In the genomic region with DNA sequence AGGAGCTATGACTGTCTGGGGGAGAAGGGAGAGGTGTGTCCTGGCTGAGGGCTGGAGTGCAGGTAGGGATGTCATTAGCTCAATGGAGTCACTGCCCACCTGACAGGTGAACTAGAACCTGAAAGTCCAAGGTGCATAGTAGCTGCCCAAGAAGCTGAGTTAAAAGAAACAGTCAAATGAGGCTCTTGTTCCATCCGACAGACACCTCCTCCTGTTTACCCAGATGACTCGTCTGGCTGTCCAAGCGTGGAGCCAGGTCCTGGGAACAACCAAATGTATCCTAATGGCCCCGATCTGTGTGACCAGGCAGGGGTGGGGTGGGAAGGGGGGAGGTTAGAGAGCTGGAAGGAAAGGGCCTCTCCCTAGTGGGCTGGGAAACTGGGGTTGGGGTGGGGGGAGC, we compare ENCODE assay signal across 18 mouse cellular contexts. TPM values are rescaled to one million over a fixed set of nuclear protein-coding genes. Genes with fewer than 3 reads are reported as not detected.
DNase-seq lines count a peak whose midpoint lies in the region; ATAC-seq and TF ChIP-seq lines count a peak whose summit lies in the region.
"Had no signal": no experiment of that assay in that cellular context is flagged by ENCODE, and none has a peak within 500 bp of the region (broad histone marks: within the 10 kb centered on the region; RNA-seq: fewer than 3 reads in every experiment).

No protein-coding gene starts in this region.

- TF ChIP-seq POLR2A in kidney, adult 2 months (IDR thresholded peaks at IDR 0.05; ENCODE audit: low read depth, low read length), result no peak

- H3K36me3 ChIP-seq in midbrain, embryonic 10.5 days, result peaks cover 44% of the 10 kb centered on the region
- peaks cover 11% of the 10 kb centered on the region; the same call in 1 of the 2 replicates for H3K36me3 ChIP-seq in midbrain, embryonic 16.5 days (ENCODE audit: control insufficient read depth, insufficient read depth, low read length)
- H3K36me3 ChIP-seq in hindbrain, embryonic 14.5 days (replicated peaks; ENCODE audit: control insufficient read depth, insufficient read depth), result peaks cover 14% of the 10 kb centered on the region; the same call in 1 of the 2 replicates
- H3K36me3 ChIP-seq in kidney, adult 2 months (ENCODE audit: control insufficient read depth, insufficient read depth, low read length), result no peaks in the 10 kb centered on the region
- H3K36me3 ChIP-seq: G1E had no signal

- H3K27me3 ChIP-seq in midbrain, embryonic 10.5 days (ENCODE audit: low read depth, poor library complexity, severe bottlenecking), result 0 out of 2 replicates have a peak, but pooled peaks cover 6% of the 10 kb centered on the region
- H3K27me3 ChIP-seq in midbrain, embryonic 16.5 days (ENCODE audit: control insufficient read depth, insufficient read depth, low read depth, low read length), result no peaks in the 10 kb centered on the region
- H3K27me3 ChIP-seq in hindbrain, embryonic 14.5 days (ENCODE audit: control insufficient read depth, insufficient read depth, low read length), result no peaks in the 10 kb centered on the region
- H3K27me3 ChIP-seq in kidney, adult 2 months (replicated peaks; ENCODE audit: control insufficient read depth, insufficient read depth, low read length), result no peaks in the 10 kb centered on the region

- no peaks in the 10 kb centered on the region for H3K9me3 ChIP-seq in midbrain, embryonic 10.5 days (replicated peaks)
- H3K9me3 ChIP-seq in midbrain, embryonic 16.5 days (replicated peaks; ENCODE audit: control insufficient read depth, low read length, poor library complexity, severe bottlenecking), result no peaks in the 10 kb centered on the region
- no peaks in the 10 kb centered on the region for H3K9me3 ChIP-seq in hindbrain, embryonic 14.5 days (ENCODE audit: control insufficient read depth, low read length)
- H3K9me3 ChIP-seq: G1E had no signal

- WGBS in midbrain, embryonic 10.5 days, result 41% methylated on average over 4 of the region's 4 CpGs
- 36% methylated on average over 4 of the region's 4 CpGs for WGBS in midbrain, embryonic 16.5 days
- 25% methylated on average over 4 of the region's 4 CpGs for WGBS in hindbrain, embryonic 14.5 days
- 44% methylated on average over 4 of the region's 4 CpGs for WGBS in kidney, adult 2 months

- TF ChIP-seq CTCF in kidney, adult 2 months (conservative IDR thresholded peaks at IDR 0.05; ENCODE audit: insufficient read depth, insufficient read length, low read depth, low read length), result no peak

- peaks cover 91% of the 10 kb centered on the region for H3K4me1 ChIP-seq in midbrain, embryonic 10.5 days
- peaks cover 54% of the 10 kb centered on the region for H3K4me1 ChIP-seq in midbrain, embryonic 16.5 days (ENCODE audit: control insufficient read depth, insufficient read depth, low read length)
- H3K4me1 ChIP-seq in hindbrain, embryonic 14.5 days (replicated peaks; ENCODE audit: control insufficient read depth, insufficient read depth, low read length), result peaks cover 60% of the 10 kb centered on the region
- peaks cover 2% of the 10 kb centered on the region; the same call in 1 of the 2 replicates for H3K4me1 ChIP-seq in kidney, adult 2 months (ENCODE audit: control insufficient read depth, insufficient read depth, low read length)

- no peak overlapping the region for H3K9ac ChIP-seq in midbrain, embryonic 16.5 days (ENCODE audit: low read depth, low read length)
- no peak overlapping the region for H3K9ac ChIP-seq in hindbrain, embryonic 14.5 days
- H3K9ac ChIP-seq: lung, embryonic 14.5 days had no signal

- H3K4me2 ChIP-seq in midbrain, embryonic 16.5 days (ENCODE audit: low read length), result no peak overlapping the region
- H3K4me2 ChIP-seq in hindbrain, embryonic 14.5 days (replicated peaks), result no peak overlapping the region
- H3K4me2 ChIP-seq: liver, embryonic 11.5 days; lung, embryonic 14.5 days had no signal

- DNase-seq in midbrain, embryonic 10.5 days (ENCODE audit: low spot score), result no peak
- no peak for DNase-seq in hindbrain, embryonic 14.5 days (ENCODE audit: low spot score)
- DNase-seq in kidney, adult 2 months, result peak; percentile 80
- DNase-seq in kidney, postnatal 25 days, result peak; percentile 30 to 80
- no peak for DNase-seq in frontal cortex, adult 2 months (ENCODE audit: extremely low spot score in 1 of 2, low spot score in 1 of 2)
- DNase-seq in ovary, adult 18-20 months (ENCODE audit: low spot score), result no peak
- DNase-seq: adrenal gland, postnatal 10 days; cerebellum, adult 8-10 months; layer of hippocampus, adult 9-11 months; lung, embryonic 14.5 days; thymus, postnatal 14 days had no signal

- H3K27ac ChIP-seq in midbrain, embryonic 10.5 days (replicated peaks), result peak overlapping the region; percentile 67
- no peak overlapping the region for H3K27ac ChIP-seq in midbrain, embryonic 16.5 days (ENCODE audit: low read length)
- peak overlapping the region; percentile 16; the same call in 1 of the 2 replicates for H3K27ac ChIP-seq in hindbrain, embryonic 14.5 days
- no peak overlapping the region for H3K27ac ChIP-seq in kidney, adult 2 months (ENCODE audit: insufficient read depth, low read depth, low read length)
- H3K27ac ChIP-seq: macrophage; stomach, postnatal 0 days had no signal

- no peak for ATAC-seq in midbrain, embryonic 16.5 days
- ATAC-seq in hindbrain, embryonic 14.5 days (ENCODE audit: low FRiP score), result no peak
- ATAC-seq: forebrain, embryonic 14.5 days had no signal

- H3K4me3 ChIP-seq in midbrain, embryonic 10.5 days, result no peak overlapping the region
- no peak overlapping the region for H3K4me3 ChIP-seq in midbrain, embryonic 16.5 days (ENCODE audit: low read depth, low read length)
- H3K4me3 ChIP-seq in hindbrain, embryonic 14.5 days (replicated peaks; ENCODE audit: low read length), result no peak overlapping the region
- no peak overlapping the region for H3K4me3 ChIP-seq in kidney, adult 2 months (ENCODE audit: insufficient read depth, low read depth, low read length)

RNA-seq across cellular contexts. Expression of gene Cacna1g, which starts 28.7 kb away (rescaled TPM):
- polyA plus RNA-seq in midbrain, embryonic 10.5 days (2016; fragmentation: Nextera tagmentation; extraction: Ambion mirVana), result 8.1 and 9.1 TPM in 2 replicates
- polyA plus RNA-seq in midbrain, embryonic 16.5 days (2015; fragmentation: Nextera tagmentation; extraction: Ambion mirVana), result 18.4 and 21.2 TPM in 2 replicates
- polyA plus RNA-seq in hindbrain, embryonic 14.5 days (2014; fragmentation: Nextera tagmentation; extraction: Ambion mirVana), result 18.6 and 22.8 TPM in 2 replicates
- polyA plus RNA-seq in kidney, adult 2 months (2012; rRNA removed), result 7.6 and 10.2 TPM in 2 replicates
- polyA plus RNA-seq in frontal cortex, adult 2 months (2012; rRNA removed), result 188 and 191 TPM in 2 replicates
- polyA plus RNA-seq: G1E, macrophage had no signal

RNA-seq across cellular contexts. Expression of gene Spata20, which starts 40.7 kb away (rescaled TPM):
- 0.12 TPM in 1 of 2 replicates, not detected in the other for polyA plus RNA-seq in midbrain, embryonic 10.5 days (2016; fragmentation: Nextera tagmentation; extraction: Ambion mirVana)
- 0.43 and 0.66 TPM in 2 replicates for polyA plus RNA-seq in midbrain, embryonic 16.5 days (2015; fragmentation: Nextera tagmentation; extraction: Ambion mirVana)
- polyA plus RNA-seq in hindbrain, embryonic 14.5 days (2014; fragmentation: Nextera tagmentation; extraction: Ambion mirVana), result 0.33 and 1.3 TPM in 2 replicates
- polyA plus RNA-seq in kidney, adult 2 months (2012; rRNA removed), result 1.1 TPM in 2 replicates
- 0.24 and 0.34 TPM in 2 replicates for polyA plus RNA-seq in frontal cortex, adult 2 months (2012; rRNA removed)
- polyA plus RNA-seq: G1E; heart, embryonic 14.5 days; liver, embryonic 11.5 days; macrophage had no signal

RNA-seq across cellular contexts. Expression of gene Abcc3, which starts 52.5 kb away (rescaled TPM):
- 0.37 and 0.42 TPM in 2 replicates for polyA plus RNA-seq in midbrain, embryonic 10.5 days (2016; fragmentation: Nextera tagmentation; extraction: Ambion mirVana)
- 0.57 and 0.92 TPM in 2 replicates for polyA plus RNA-seq in midbrain, embryonic 16.5 days (2015; fragmentation: Nextera tagmentation; extraction: Ambion mirVana)
- polyA plus RNA-seq in hindbrain, embryonic 14.5 days (2014; fragmentation: Nextera tagmentation; extraction: Ambion mirVana), result 0.85 and 1.1 TPM in 2 replicates
- polyA plus RNA-seq in kidney, adult 2 months (2012; rRNA removed), result 43.8 and 51.7 TPM in 2 replicates
- polyA plus RNA-seq in frontal cortex, adult 2 months (2012; rRNA removed), result 1.9 and 2.5 TPM in 2 replicates
- polyA plus RNA-seq: G1E had no signal

RNA-seq across cellular contexts. Expression of gene Epn3, which starts 54.5 kb away (rescaled TPM):
- polyA plus RNA-seq in midbrain, embryonic 10.5 days (2016; fragmentation: Nextera tagmentation; extraction: Ambion mirVana), result 0.57 and 0.80 TPM in 2 replicates
- polyA plus RNA-seq in midbrain, embryonic 16.5 days (2015; fragmentation: Nextera tagmentation; extraction: Ambion mirVana), result 0.43 and 0.57 TPM in 2 replicates
- polyA plus RNA-seq in hindbrain, embryonic 14.5 days (2014; fragmentation: Nextera tagmentation; extraction: Ambion mirVana), result 1.6 and 2.0 TPM in 2 replicates
- 35.6 and 36.4 TPM in 2 replicates for polyA plus RNA-seq in kidney, adult 2 months (2012; rRNA removed)
- 0.60 and 1.2 TPM in 2 replicates for polyA plus RNA-seq in frontal cortex, adult 2 months (2012; rRNA removed)
- polyA plus RNA-seq: G1E, macrophage had no signal

Comparison
In these comparisons a context has a peak if more than half of its experiments do, and no peak if none do; other contexts are left out.
1. H3K27ac ChIP-seq: peak in midbrain, embryonic 10.5 days (single experiment) and hindbrain, embryonic 14.5 days (single experiment); none in midbrain, embryonic 16.5 days (single experiment) and kidney, adult 2 months (single experiment).
2. DNase-seq: peak in kidney, adult 2 months (single experiment) and kidney, postnatal 25 days (2 of 2); none in midbrain, embryonic 10.5 days (single experiment), hindbrain, embryonic 14.5 days (single experiment), frontal cortex, adult 2 months (0 of 2) and ovary, adult 18-20 months (single experiment).
3. RNA of gene Abcc3, which starts 52.5 kb away (polyA plus RNA-seq): 43.8 to 51.7 TPM in kidney, adult 2 months; 1.9 to 2.5 TPM in frontal cortex, adult 2 months, 0.85 to 1.1 TPM in hindbrain, embryonic 14.5 days, 0.57 to 0.92 TPM in midbrain, embryonic 16.5 days and 0.37 to 0.42 TPM in midbrain, embryonic 10.5 days; every median in the first group is over 10 times any median in the second.